Mouse (Mus musculus) stomach, postnatal 0 days (tissue): ENCODE results near the gene Ust.

Experiments
- CTCF ChIP-seq: IDR thresholded peaks from 2 replicates; pipeline ENCODE4 v1.5.1; 2016; ENCODE audit warnings: antibody characterized with exemption, low read depth, mild to moderate bottlenecking, moderate library complexity
- EP300 ChIP-seq: optimal IDR thresholded peaks from 2 replicates; pipeline ENCODE3; 2016; ENCODE audit warnings: antibody characterized with exemption

- TF ChIP-seq EP300 (no peak), CTCF (no peak)
Measured at GRCm38 (mm10) chr10:8513690-8514089, 4.9 kb downstream of the Ust start.
